Mouse (Mus musculus) adrenal gland, adult 2 months (tissue): ENCODE measurements at regions not wholly inside any gene's neighbourhood (a gene's known extent, or its start where the extent isn't known, plus 50 kb on each side); places are given as distances from the start of the nearest gene placed in this dataset.

Source experiments
- DNase-seq: peaks from one replicate; pipeline ENCODE4 v3.0.0; 2021

- DNase-seq = no peak
These were observed 596.3 kb upstream of the Syt1 start for GRCm38 (mm10) chr10:109607121-109607520.

GRCm38 (mm10) chr10:109603241-109603640, 592.5 kb upstream of the Syt1 start:
- DNase-seq = no peak

GRCm38 (mm10) chr10:109598604-109599003, 587.8 kb upstream of the Syt1 start:
- no peak for DNase-seq

GRCm38 (mm10) chr10:109573200-109573599, 562.4 kb upstream of the Syt1 start:
- no peak for DNase-seq

- peak; percentile 73 for DNase-seq
These were observed 559.0 kb upstream of the Syt1 start for GRCm38 (mm10) chr10:109569798-109570197.

DNA sequence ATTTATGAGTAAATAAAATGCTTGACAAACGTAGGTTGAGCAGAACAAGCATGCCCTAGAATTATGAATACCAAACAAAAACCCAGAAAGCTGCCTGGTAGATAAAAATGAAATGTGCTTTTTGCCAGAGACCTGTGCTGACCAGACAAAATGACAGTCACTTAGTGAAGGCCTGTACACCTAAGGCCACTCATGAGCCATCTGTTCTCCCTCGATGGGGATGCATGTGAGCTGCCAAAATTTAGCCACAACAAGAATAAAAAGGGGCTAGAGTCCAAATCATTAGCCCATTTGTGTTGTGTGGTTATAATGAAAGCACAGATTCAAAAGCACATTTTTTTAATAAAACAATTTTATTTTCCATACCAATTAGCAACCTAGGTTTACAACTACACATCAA, 555.9 kb upstream of the Syt1 start:
- DNase-seq = no peak

GRCm38 (mm10) chr10:109561638-109562037, 550.9 kb upstream of the Syt1 start:
- no peak for DNase-seq

- DNase-seq = peak; percentile 61
These were observed 550.3 kb upstream of the Syt1 start for GRCm38 (mm10) chr10:109561094-109561493.

DNA sequence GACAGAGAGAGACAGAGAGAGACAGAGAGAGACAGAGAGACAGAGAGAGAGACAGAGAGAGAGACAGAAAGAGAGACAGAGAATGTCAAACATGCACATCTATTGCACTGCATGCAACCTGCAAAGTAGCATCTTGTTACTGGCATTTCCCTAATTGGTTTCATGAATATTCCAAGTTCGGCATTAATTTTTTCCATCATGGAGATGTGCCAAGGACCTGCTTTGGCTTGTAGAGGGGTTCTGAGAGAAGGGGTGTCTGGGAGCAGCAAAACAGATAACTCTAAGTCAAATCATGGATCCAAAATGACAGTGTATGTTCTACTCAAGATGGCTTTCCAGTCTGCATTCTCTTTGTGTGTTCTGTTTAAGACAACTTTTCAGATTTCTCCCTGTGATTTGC, 532.5 kb upstream of the Syt1 start:
- no peak for DNase-seq

GRCm38 (mm10) chr10:109540229-109540628, 529.4 kb upstream of the Syt1 start:
- DNase-seq = no peak

- no peak for DNase-seq
These were observed 517.3 kb upstream of the Syt1 start for GRCm38 (mm10) chr10:109528096-109528495.

- no peak for DNase-seq
These were observed 510.9 kb upstream of the Syt1 start for GRCm38 (mm10) chr10:109521681-109522080.

DNA sequence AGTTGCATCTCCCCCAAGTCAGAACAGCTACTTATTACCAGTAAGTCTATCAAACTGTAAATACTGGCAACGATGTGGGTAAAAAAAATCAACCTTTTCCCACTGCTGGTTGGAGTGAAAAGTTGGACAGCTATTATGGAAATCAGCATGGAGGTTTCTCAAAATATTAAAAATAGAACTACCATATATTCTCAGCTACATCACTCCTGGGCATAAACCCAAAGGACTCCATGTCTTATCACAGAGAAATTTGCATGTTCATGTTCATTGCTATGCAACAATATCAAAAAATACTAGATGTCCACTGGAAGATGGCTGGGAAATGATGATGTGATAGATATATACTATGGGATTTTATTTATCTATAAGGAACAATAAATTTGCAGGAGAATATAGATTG, 506.9 kb upstream of the Syt1 start:
- no peak for DNase-seq

GRCm38 (mm10) chr10:109515225-109515624, 504.4 kb upstream of the Syt1 start:
- DNase-seq = no peak

DNA sequence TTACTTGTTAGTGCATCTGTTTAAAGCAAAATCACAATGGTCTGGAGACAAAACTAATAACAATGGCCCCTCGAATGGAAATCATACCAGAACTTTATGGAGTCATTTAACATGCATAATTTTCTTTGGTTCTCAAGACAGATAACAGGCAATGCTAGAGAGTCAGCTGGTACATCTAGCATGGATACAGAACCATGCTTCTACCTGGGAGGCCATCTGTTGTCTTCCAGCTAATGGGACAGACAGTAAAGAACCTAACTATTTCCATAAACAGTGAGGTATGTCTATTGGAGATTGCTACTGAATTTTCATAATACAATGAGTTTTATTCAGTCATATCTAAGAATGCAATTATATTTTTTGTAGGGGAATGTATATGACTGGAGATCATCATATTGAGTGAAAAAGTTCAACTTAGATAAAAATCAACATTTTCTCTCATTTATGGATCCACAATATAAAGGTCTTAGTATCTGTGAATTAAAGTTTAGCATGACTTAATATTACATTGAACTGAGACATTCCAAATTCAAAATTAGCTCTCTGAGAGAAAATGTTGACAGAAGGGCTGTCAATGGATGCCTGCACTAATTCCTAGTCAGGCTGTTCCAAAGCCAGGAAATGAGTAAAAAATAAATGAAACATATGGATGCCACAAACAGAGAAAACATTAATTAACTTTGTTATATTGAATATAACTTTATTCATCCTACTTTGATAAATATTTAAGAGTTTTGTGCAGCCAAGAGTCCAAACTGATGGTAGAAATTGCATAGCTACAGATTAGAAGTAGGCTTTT, 500.3 kb upstream of the Syt1 start:
- DNase-seq = no peak

DNA sequence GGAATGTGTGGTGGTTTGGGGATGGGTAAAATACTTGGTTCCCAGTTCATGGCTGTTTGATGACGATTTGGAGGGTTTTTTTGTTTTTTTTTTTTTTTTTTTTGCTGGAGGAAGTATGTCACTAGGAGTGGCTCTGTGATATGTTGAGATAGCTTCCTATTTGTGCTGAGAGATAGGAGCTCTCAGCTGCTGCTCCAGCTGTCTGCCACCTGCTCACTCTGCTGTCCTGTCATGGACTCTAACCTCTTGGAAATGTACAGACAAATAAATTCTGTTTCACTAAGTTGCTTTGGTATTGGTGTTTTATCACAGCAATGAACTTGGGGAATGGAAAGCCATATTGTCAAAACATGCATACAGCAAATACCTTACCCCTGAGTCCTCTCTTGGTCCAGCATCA, 497.8 kb upstream of the Syt1 start:
- no peak for DNase-seq

GRCm38 (mm10) chr10:109507228-109507627, 496.4 kb upstream of the Syt1 start:
- DNase-seq = no peak

DNA sequence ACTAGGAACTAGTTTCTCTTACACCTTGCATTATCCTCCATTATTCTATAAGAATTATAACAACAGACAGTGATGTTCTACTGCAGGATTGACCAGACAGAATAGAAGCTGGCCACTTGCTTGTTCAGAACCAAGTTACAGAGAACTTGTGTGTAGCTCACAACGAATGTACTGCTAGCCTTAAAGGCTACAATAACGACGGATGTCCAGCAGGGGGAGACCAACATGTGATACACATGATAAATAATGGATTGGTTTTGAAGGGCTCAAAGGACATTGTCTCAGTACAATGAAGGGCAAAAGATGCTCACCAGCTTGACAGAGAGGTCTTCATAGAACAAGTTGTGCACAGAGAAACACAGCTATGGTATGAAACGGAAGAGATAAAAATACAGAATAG, 493.9 kb upstream of the Syt1 start:
- DNase-seq = no peak

- no peak for DNase-seq
These were observed 490.1 kb upstream of the Syt1 start for GRCm38 (mm10) chr10:109500861-109501260.

DNA sequence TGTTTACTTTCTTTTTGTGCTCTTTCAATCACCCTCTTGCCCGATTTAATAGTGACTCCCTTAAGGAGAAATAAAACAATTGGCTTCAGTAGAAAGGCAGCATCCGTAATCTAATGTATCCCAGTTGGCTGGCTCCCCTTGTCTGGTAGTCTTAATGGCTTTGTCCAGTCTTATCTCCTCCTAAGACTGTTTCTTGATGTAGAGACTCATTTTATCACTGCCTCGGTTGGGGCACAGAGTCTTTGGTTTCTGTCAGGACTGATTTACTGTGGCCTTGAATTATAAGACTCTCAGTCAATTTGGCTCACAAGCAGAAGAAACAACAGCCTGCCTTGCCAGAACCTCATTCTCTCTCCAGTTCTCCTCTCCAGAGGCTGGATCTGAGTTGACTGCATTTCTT, 487.5 kb upstream of the Syt1 start:
- peak; percentile 11 for DNase-seq

GRCm38 (mm10) chr10:109496161-109496560, 485.4 kb upstream of the Syt1 start:
- DNase-seq = peak; percentile 18

- no peak for DNase-seq
These were observed 480.0 kb upstream of the Syt1 start for GRCm38 (mm10) chr10:109490765-109491164.

DNA sequence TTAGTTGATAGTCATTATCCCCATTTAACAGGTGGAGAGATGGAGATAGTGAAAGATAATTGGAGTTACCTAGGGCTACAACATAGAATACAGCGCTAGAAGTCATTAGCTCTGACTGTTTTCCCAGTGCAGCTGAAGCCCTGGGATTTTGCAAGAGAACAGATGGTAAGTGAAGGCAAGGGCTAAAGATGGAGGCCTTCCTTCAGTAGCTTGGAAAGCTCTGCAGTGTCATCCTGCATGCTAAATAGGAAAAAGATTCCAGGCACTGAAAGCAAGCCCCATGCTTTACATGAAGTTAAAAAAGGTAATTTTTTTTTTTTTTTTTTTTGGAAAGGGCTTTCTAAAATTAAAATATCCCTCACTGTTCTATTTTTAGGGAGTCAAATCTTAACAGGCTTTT, 477.2 kb upstream of the Syt1 start:
- no peak for DNase-seq

DNA sequence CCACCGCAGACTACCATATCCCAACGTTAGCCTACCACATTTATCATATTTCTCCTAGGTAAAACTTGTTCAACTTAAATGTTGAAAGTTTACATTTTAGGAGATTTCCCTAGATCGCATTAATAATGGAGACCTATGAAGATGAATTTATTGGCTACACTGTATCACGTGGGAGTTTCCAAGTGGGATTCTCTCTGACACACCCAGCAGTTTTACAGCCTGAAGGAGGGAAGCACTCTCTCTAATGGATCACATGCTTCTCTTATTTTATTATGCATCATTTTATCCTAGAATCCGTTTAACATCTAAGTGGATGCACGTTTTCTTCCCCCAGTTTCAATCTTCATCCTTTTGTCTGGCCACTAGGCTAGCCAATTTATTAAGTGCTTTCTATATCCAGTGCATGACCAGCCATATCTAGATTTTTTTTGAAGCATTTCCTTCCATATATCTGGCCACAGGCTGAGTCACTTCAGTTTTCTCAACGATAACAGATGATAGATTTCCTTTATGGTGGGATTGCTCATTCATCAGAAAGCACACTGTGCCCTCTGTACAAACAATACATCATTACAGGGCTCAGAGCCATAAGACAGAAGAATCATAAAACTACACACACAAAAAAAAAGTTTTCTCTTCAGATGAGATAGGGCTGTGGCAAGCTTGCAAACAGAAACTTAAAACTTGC, 476.3 kb upstream of the Syt1 start:
- DNase-seq = no peak
